Mouse (Mus musculus) ES-Bruce4 (cell line): ENCODE results near the gene Tcl1.
A peak's percentile ranks its signal among the peaks of the same experiment; 100 is the strongest.

Source experiments
- CTCF ChIP-seq: IDR thresholded peaks from one replicate; pipeline ENCODE4 v1.8.1; 2011; ENCODE audit warnings: low read depth, low read length
- EP300 ChIP-seq: IDR thresholded peaks from 2 replicates; pipeline ENCODE4 v1.6.1; 2011; ENCODE audit warnings: low read depth, low read length; ENCODE audit not compliant: insufficient read depth
- POLR2A ChIP-seq: IDR thresholded peaks from one replicate; pipeline ENCODE4 v1.8.1; 2011; ENCODE audit warnings: low read length; ENCODE audit not compliant: insufficient read depth

DNA sequence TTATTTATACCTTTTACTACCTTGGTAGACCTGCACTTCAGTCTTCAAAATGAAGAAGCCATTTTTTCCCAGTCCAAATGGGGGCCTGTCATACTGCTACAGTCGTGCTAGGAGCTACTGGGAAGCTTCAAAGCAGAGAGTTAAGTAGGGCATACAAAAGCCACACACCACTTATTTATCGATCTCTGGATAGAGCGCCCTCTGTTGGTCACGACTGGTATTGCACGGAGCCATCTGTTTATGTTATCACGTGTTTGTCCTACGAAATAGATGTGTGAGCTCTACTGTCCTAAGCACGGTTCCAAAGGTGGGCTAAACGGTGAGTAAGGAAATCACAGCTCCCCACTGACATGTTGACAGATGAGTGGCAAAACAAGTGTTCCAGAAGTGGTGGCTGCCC, 36.2 kb upstream of the Tcl1 start:
- peak; percentile 16 for TF ChIP-seq CTCF
- TF ChIP-seq EP300, result no peak
- TF ChIP-seq POLR2A, result no peak
